Mouse (Mus musculus): ENCODE data around the gene Runx2. TPM values are rescaled to one million over a fixed set of nuclear protein-coding genes. Genes with fewer than 3 reads are reported as not detected.

The Runx2 gene
- polyA plus RNA-seq, 1 experiment: 21.5 TPM

DNA sequence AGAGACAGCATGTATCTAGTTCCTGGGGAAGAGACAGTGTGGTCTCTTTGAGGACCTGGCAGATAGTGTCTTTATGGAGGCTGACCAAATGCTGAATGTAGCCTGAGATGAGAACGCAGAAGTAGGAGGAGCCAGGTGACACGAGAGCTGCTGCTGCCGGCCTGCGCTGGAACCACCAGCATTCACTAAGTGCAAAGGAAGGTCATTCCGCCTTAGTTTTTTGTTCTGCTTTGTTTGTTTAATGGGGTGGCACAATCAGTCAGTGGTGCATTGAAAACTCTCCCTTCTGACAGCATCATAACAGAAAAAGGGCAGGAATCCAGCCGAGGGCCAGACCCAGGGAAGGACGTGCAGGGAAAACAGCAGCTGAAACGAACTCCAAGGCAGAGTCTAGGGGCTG lies 165.5 kb downstream of the Runx2 start:
- WGBS: 80% methylated on average over 8 of the region's 8 CpGs
- H3K4me3 ChIP-seq (replicated peaks; ENCODE audit: control insufficient read depth, low read depth, low read length): no peak overlapping the region
- peaks cover 3% of the 10 kb centered on the region; the same call in 1 of the 2 replicates for H3K4me1 ChIP-seq (ENCODE audit: control insufficient read depth, insufficient read depth, low read length)
- TF ChIP-seq POLR2A (IDR thresholded peaks at IDR 0.05; ENCODE audit: borderline replicate concordance, control insufficient read depth, low read depth, low read length): no peak
- no peak for TF ChIP-seq CTCF (IDR thresholded peaks at IDR 0.05; ENCODE audit: control insufficient read depth, insufficient read depth, low read length)
- H3K27ac ChIP-seq (ENCODE audit: control insufficient read depth, insufficient read depth, low read depth, low read length, poor library complexity): no peak overlapping the region

- Histone ChIP-seq H3K27ac (ENCODE audit: control insufficient read depth, insufficient read depth, low read depth, low read length, poor library complexity) (no peak overlapping the region), H3K4me1 (ENCODE audit: control insufficient read depth, insufficient read depth, low read length) (no peaks in the 10 kb centered on the region; the same call in 1 of the 2 replicates), H3K4me3 (replicated peaks; ENCODE audit: control insufficient read depth, low read depth, low read length) (no peak overlapping the region)
- 85% methylated on average over 6 of the region's 6 CpGs for WGBS
- TF ChIP-seq CTCF (IDR thresholded peaks at IDR 0.05; ENCODE audit: control insufficient read depth, insufficient read depth, low read length) (no peak), POLR2A (IDR thresholded peaks at IDR 0.05; ENCODE audit: borderline replicate concordance, control insufficient read depth, low read depth, low read length) (no peak)
Measured at GRCm38 (mm10) chr17:44647916-44648315, 166.7 kb downstream of the Runx2 start.

GRCm38 (mm10) chr17:44645146-44645545 lies 169.5 kb downstream of the Runx2 start:
- no peak overlapping the region for H3K4me3 ChIP-seq (replicated peaks; ENCODE audit: control insufficient read depth, low read depth, low read length)
- whole genome bisulfite sequencing: 75% methylated on average over 8 of the region's 8 CpGs
- H3K4me1 ChIP-seq (ENCODE audit: control insufficient read depth, insufficient read depth, low read length): no peaks in the 10 kb centered on the region; the same call in 1 of the 2 replicates
- TF ChIP-seq CTCF (IDR thresholded peaks at IDR 0.05; ENCODE audit: control insufficient read depth, insufficient read depth, low read length) (no peak), POLR2A (IDR thresholded peaks at IDR 0.05; ENCODE audit: borderline replicate concordance, control insufficient read depth, low read depth, low read length) (no peak)
- no peak overlapping the region for H3K27ac ChIP-seq (ENCODE audit: control insufficient read depth, insufficient read depth, low read depth, low read length, poor library complexity)

GRCm38 (mm10) chr17:44643260-44643659 lies 171.3 kb downstream of the Runx2 start:
- H3K4me3 ChIP-seq (replicated peaks; ENCODE audit: control insufficient read depth, low read depth, low read length): no peak overlapping the region
- H3K27ac ChIP-seq (ENCODE audit: control insufficient read depth, insufficient read depth, low read depth, low read length, poor library complexity): no peak overlapping the region
- 74% methylated on average over 6 of the region's 6 CpGs for WGBS
- TF ChIP-seq CTCF (IDR thresholded peaks at IDR 0.05; ENCODE audit: control insufficient read depth, insufficient read depth, low read length) (no peak), POLR2A (IDR thresholded peaks at IDR 0.05; ENCODE audit: borderline replicate concordance, control insufficient read depth, low read depth, low read length) (no peak)
- no peaks in the 10 kb centered on the region; the same call in 1 of the 2 replicates for H3K4me1 ChIP-seq (ENCODE audit: control insufficient read depth, insufficient read depth, low read length)

- Histone ChIP-seq H3K4me3 (replicated peaks; ENCODE audit: control insufficient read depth, low read depth, low read length) (no peak overlapping the region), H3K27ac (ENCODE audit: control insufficient read depth, insufficient read depth, low read depth, low read length, poor library complexity) (no peak overlapping the region), H3K4me1 (ENCODE audit: control insufficient read depth, insufficient read depth, low read length) (no peaks in the 10 kb centered on the region; the same call in 1 of the 2 replicates)
- 35% methylated on average over 4 of the region's 4 CpGs for WGBS
- no peak for TF ChIP-seq POLR2A (IDR thresholded peaks at IDR 0.05; ENCODE audit: borderline replicate concordance, control insufficient read depth, low read depth, low read length)
- TF ChIP-seq CTCF (IDR thresholded peaks at IDR 0.05; ENCODE audit: control insufficient read depth, insufficient read depth, low read length): no peak
Measured at GRCm38 (mm10) chr17:44642126-44642525, 172.5 kb downstream of the Runx2 start.

DNA sequence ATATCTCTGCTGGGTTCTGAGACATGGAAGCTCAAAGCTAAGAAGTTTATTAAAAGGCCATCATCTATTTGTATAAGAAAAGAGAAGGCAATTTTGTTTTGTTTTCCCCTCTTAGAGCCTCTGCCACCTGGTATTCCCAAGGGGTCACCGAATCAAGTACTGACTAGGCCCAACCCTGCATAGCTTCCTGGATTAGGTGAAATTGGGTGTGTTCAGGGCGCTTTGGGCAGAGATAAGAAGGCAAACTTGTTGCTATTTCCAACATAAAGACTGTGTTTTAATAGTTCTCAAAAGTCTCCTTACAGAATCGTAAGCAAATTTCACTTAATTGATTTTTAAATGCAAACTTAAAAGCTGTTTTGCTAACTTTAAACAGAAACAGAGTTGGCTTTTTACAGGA lies 173.7 kb downstream of the Runx2 start:
- Histone ChIP-seq H3K4me3 (replicated peaks; ENCODE audit: control insufficient read depth, low read depth, low read length) (no peak overlapping the region), H3K4me1 (ENCODE audit: control insufficient read depth, insufficient read depth, low read length) (no peaks in the 10 kb centered on the region; the same call in 1 of the 2 replicates), H3K27ac (ENCODE audit: control insufficient read depth, insufficient read depth, low read depth, low read length, poor library complexity) (no peak overlapping the region)
- TF ChIP-seq POLR2A (IDR thresholded peaks at IDR 0.05; ENCODE audit: borderline replicate concordance, control insufficient read depth, low read depth, low read length) (no peak), CTCF (IDR thresholded peaks at IDR 0.05; ENCODE audit: control insufficient read depth, insufficient read depth, low read length) (no peak)
- 59% methylated on average over 3 of the region's 3 CpGs for WGBS

GRCm38 (mm10) chr17:44639446-44639845 lies 175.2 kb downstream of the Runx2 start:
- Histone ChIP-seq H3K27ac (ENCODE audit: control insufficient read depth, insufficient read depth, low read depth, low read length, poor library complexity) (no peak overlapping the region), H3K4me3 (replicated peaks; ENCODE audit: control insufficient read depth, low read depth, low read length) (no peak overlapping the region), H3K4me1 (ENCODE audit: control insufficient read depth, insufficient read depth, low read length) (no peaks in the 10 kb centered on the region; the same call in 1 of the 2 replicates)
- 83% methylated on average over 14 of the region's 14 CpGs for WGBS
- TF ChIP-seq CTCF (IDR thresholded peaks at IDR 0.05; ENCODE audit: control insufficient read depth, insufficient read depth, low read length) (no peak), POLR2A (IDR thresholded peaks at IDR 0.05; ENCODE audit: borderline replicate concordance, control insufficient read depth, low read depth, low read length) (no peak)

DNA sequence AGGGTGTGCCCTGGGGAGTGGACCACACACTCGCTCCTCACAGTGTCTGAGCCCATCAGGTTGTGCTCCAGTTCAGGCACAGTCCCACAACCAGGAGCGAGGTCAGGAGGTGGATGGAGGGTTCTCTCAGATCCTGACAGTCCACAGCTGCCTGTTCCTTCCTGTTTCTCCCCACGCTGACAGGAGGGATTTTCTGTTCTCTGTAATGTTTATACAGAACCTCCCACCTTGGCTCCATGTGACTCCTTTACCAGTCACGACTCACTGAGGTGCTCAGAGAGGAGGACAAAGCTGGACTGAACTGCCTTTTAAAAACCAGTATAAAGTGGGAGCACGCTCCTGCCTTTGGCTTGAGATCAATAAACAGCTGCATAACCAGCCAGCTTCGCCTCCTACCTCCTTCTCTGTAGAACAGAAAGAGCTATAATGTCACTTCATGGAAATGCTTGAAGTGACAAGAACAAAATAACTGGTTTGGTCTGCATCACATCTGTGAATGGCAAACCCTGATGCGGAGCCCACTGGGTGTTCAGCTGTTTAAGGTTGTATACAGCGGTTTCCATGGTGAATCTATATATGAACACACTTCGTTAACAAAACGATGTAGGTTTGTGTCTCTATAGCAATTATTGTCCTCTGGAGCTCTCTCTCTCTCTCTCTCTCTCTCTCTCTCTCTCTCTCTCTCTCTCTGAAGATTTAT lies 177.3 kb downstream of the Runx2 start:
- Histone ChIP-seq H3K27ac (ENCODE audit: control insufficient read depth, insufficient read depth, low read depth, low read length, poor library complexity) (no peak overlapping the region), H3K4me3 (replicated peaks; ENCODE audit: control insufficient read depth, low read depth, low read length) (no peak overlapping the region), H3K4me1 (ENCODE audit: control insufficient read depth, insufficient read depth, low read length) (no peaks in the 10 kb centered on the region)
- TF ChIP-seq POLR2A (IDR thresholded peaks at IDR 0.05; ENCODE audit: borderline replicate concordance, control insufficient read depth, low read depth, low read length): no peak
- no peak for TF ChIP-seq CTCF (IDR thresholded peaks at IDR 0.05; ENCODE audit: control insufficient read depth, insufficient read depth, low read length)
- WGBS: 77% methylated on average over 10 of the region's 10 CpGs
